Mouse (Mus musculus): ENCODE results near the gene Agfg2.
"Not testable (repeated sequence)": the region's sequence is repeated elsewhere in the genome, so short reads cannot be mapped to it uniquely, and the experiment has no call there.

The Agfg2 gene

GRCm38 (mm10) chr5:137684294-137685123 lies at the start of gene Agfg2:
Gene Agfg2 (minus strand): TSS chr5:137684726.
- DNase-seq: peak; percentile 100

GRCm38 (mm10) chr5:137733638-137734288 lies 49.2 kb upstream of the Agfg2 start:
- peak; percentile 41 for DNase-seq

DNA sequence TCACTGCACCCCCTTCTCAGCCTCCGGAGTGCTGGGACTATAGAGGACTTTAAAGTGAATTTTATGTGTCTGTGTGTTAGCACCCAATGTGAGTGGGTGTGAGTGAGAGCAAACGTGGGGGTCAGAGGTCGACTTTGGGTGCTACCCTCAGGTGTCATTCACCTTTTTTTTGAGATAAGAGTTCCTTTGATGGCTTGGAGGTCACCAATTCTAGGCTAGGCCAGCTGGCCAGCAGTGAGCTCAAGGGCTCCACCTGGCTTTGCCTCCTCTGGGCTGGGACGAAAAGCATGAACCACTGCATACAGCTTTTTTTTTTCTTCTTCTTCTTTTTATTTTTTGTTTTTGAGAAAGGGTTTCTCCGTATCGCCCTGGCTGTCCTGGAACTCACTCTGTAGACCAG lies 42.2 kb upstream of the Agfg2 start:
- DNase-seq: no peak

DNA sequence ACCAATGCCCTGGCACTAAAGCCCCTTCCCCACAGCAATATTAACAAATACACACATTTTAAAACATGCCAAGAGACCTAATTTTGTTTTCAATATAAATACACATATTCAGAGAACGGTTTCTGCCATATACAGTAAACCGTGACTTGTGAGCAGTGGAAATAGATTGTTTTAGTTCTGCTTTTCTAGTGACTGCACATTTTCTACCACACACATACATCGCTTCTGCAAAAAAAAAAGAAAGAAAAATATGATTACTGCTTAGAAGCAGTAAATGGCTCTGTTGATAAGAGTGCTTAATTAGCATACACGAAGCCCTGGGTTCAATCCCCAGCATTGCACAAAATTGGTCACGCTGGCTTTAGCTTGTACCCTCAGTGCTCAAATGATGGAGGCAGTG lies 39.3 kb upstream of the Agfg2 start:
- DNase-seq: no peak

GRCm38 (mm10) chr5:137720558-137721164 lies 36.1 kb upstream of the Agfg2 start:
- DNase-seq: not testable (repeated sequence)

GRCm38 (mm10) chr5:137719088-137719487 lies 34.6 kb upstream of the Agfg2 start:
- no peak for DNase-seq

DNA sequence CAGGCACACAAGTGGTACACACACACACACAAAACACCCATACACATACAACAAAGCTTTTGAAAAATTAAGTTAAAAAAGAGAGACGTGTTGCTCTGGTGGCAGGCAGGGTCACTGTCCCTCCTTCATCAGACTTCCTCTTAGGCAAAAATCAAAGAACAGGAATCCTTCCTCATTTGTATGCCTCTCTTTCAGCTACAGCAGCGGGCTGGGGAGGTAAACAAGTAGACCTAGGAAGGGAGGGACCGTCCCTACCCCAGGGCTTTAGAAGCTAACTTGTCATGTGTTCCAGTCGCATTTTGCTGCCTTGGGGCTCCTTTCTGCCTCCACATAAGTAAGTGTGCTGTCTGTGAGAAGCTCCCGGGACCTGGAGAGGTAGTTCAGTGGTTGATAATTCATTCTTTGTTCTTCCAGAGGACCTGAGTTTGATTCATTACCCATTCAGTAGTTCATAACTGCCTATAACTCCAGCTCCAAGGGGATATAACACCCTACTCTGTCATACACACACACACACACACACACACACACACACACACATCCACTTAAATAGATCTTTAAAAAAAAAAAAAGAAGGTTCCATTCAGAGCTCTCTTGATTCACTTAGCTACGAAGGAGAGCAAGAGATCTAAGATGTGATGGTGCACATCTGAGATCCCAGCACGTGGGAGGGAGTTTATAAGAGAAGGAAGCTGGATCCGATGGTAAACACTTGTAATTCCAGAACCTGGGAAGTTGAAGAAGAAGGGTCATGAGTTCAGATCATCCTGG lies 33.7 kb upstream of the Agfg2 start:
- DNase-seq: no peak

GRCm38 (mm10) chr5:137715685-137716084 lies 31.2 kb upstream of the Agfg2 start:
- DNase-seq: no peak

DNA sequence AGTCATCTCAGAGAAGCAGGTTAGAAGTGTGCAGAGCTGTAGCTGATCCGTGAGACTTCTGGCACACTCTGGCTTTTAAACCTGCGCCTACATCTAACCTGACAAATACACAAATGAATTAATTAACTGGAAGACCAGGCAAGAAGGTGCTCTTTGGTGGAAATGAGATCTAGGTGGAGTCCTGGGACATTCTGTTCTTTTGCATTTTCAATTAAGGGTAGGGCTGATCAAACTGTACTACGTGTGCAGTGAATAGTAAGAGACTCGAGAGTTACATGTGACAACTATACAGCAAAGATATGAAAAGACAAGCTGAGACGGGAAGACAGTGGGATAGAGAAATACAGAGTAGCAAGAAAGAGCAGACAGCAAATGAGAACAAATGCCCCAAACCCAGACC lies 28.9 kb upstream of the Agfg2 start:
- no peak for DNase-seq

DNA sequence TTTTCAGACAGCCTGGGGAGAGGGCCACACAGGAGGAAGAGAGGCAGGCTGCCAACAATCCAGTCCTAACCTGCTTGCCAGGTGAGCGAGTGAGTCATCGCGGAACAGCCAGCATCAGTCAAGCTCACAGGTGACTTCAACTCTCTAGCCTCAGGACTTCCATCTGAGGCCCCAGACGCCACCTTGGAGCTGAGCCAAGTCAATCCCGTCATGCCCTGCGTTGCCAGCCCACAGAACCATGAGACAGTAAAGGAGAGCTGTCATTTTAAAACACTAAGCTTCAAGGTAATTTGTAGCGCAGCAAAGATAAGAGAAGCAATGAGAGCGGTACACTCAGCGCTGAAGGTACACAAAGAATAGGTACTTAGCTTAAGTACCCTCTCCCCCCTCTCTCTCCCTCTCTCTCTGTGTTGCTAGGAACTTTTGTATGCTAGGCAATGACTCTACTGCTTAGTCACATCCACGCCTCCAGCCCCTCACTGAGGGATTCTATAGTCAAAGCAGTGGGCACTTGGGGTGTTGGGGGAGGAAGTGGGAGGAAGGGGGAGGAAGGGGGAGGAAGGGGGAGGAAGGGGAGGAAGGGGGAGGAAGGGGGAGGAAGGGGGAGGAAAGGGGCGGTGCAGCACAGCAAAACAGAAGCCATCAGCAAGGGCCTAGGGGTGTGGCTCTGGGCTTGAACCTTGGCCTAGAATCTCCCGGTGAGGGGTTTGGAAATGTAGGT lies 22.5 kb upstream of the Agfg2 start:
- DNase-seq: no peak

DNA sequence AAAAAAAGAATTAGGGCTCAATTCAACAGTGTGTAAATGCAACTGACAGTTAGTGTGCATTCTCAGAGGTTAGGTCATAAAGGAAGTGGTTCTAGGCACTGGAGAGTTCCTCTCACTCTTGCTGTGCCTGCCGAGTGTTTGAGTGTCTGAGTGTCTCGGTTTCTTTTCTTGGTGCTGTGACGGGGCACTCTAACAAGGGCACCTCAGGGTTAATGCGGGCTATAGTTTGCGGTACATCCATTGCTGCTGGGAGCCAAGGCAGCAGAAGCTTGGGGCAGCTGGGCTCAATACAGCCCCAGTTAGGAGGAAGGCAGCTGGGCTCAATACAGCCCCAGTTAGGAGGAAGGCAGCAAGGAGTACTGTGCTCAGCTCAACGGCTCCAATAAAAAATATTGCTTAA lies 20.7 kb upstream of the Agfg2 start:
- peak; percentile 41 for DNase-seq

- no peak for DNase-seq
Measured at GRCm38 (mm10) chr5:137699850-137700249, 15.3 kb upstream of the Agfg2 start.

GRCm38 (mm10) chr5:137699080-137699479 lies 14.6 kb upstream of the Agfg2 start:
- DNase-seq: no peak

- DNase-seq: no peak
Measured at GRCm38 (mm10) chr5:137695930-137696329, 11.4 kb upstream of the Agfg2 start.

- DNase-seq: no peak
Measured at GRCm38 (mm10) chr5:137694796-137695195, 10.3 kb upstream of the Agfg2 start.

DNA sequence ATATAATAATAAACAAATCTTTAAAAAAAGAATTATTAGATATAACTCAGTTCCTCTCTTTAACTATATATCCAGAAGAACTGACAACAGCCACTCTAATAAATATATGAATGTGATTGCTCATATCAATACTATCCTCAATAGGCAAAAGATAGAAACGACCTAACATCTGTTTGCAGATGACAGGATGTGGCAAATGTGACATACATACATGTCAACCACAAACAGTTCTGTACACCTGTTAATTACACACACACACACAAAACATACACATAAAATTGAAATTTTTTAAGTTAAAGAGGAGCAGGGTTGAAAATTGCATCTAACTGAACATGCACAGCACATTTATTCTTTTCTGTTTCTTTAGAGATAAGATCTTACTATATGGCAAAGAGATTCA lies 7.4 kb upstream of the Agfg2 start:
- DNase-seq: no peak

- no peak for DNase-seq
Measured at GRCm38 (mm10) chr5:137690531-137690930, 6.0 kb upstream of the Agfg2 start.

GRCm38 (mm10) chr5:137689974-137690373 lies 5.4 kb upstream of the Agfg2 start:
- DNase-seq: no peak

DNA sequence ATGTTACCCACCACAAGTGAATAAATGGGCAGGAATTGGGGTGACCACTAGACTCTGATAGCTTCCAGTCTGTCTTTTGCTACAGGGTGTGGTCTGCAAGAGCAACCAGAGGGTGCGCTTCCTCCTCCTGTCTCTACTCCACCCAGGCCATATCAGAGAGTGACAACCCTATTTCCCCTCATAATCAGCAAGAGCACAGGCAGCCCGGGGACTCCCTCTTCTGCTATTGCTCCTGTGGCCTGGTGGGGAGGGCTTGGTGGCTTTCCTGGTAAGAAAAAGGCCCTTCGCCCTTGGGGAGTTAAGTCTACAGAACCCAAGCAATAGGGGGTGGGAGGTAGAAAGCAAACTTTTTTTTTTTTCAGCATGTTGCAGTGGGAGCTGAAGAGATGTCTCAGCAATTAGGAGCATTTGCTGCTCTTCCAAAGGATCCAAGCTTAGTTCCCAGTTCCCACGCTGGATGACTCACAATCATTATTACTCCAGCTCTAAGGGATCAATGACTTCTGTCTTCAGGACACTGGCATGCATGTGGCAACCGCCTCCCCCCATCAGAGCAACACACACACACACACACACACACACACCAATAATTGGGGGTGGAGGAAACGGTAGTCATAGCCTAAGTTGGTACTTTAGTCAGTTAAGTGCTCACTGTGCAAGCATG lies 1.7 kb upstream of the Agfg2 start:
- DNase-seq: no peak

DNA sequence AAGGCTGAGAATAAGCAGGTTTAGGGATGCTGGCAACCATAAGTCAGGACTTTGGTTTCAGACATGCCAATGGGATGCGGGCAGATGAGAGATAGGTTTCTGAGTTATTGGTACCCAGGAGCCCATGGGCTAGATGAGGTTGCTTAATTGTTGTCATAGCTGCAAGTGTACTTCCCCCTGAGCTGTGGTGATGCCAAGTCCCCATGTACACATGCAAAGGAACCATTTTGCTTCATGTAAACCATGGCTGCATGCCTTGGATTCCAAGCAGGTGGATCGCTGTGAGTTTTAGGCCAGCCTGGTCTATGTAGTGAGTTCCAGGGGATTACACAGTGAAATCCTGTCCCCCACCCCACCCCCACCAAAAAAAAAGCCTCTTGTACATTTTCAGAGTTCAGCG lies 1.1 kb upstream of the Agfg2 start:
- no peak for DNase-seq

DNA sequence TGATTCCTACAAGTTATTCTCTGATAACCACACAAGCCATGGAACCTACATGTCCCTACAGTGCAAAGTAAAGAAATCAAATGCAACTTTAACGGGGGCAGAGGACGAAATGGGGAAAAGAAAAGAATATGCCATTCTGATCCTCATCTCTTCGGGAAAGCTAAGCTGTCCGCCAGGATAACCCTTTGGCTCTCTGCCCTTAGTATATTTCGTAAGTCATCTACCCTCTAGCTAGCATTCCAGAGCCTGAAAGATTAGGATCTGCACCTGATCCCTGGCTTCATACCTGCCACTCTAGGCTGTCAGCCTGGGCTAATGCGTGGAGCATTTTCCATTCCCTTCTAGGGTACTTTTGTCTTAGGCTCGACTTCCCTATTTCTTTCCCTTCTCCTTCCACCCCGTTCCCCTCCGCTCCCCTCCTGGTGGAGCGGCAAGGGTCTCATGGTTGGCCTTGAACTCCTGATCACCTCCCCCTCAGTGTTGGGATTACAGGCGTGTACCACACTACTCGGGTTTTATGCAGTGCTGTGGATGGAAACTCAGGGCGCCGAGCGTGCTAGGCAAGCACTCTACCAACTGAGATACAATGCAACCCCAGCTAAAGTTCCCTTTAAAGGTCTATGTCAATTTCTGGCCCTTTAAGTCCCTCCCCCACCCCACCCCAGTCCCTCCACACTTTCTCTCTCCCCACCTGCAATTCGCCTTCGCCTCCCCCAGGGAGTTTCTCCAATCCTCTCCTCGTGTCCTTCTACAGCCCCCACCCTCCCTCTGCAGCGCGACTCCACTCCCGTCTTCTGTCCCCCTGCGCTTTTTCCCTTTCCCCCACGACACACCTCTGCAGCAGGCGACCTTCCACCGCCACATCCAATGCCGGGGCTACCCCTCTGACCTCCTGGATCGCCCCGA lies 885 bp downstream of the Agfg2 start:
- no peak for DNase-seq
